Mouse (Mus musculus): ENCODE results near the gene Fndc3b. TPM values are rescaled to one million over a fixed set of nuclear protein-coding genes. Genes with fewer than 3 reads are reported as not detected.

Gene Fndc3b
- total and polyA plus RNA-seq, 3 experiments = 0.03 to 0.05 (median 0.04) TPM

GRCm38 (mm10) chr3:27484698-27485097 lies 226.4 kb downstream of the Fndc3b start:
- in situ Hi-C loops (cut with MboI; ENCODE audit: low pct_ligation_motif_present, low pct_unique_long_range_greater_than_20kb, low sequenced_read_pairs) = no loop called here
- Histone ChIP-seq H3K4me1 (ENCODE audit: control insufficient read depth in 1 of 2, insufficient read depth in 2 of 2) (peaks cover 9 to 16% of the 10 kb centered on the region in 2 experiments), H3K27ac (ENCODE audit: insufficient read depth, low read depth) (peak overlapping the region; percentile 71), H3K4me3 (replicated peaks in 1 of 3; ENCODE audit: low read depth in 2 of 3, low read length in 2 of 3, poor library complexity in 1 of 3) (peak overlapping the region in 1 of 3 experiments; percentile 24), H3K79me2 (replicated peaks; ENCODE audit: control insufficient read depth, extremely low read depth, insufficient read depth, poor library complexity, severe bottlenecking) (no peaks in the 10 kb centered on the region), H3K36me3 (replicated peaks in 1 of 2; ENCODE audit: control insufficient read depth in 1 of 2, insufficient read depth in 1 of 2, low read length in 1 of 2) (no peaks in the 10 kb centered on the region), H3K9ac (ENCODE audit: insufficient read depth, low read depth) (no peak overlapping the region), H3K9me3 (replicated peaks; ENCODE audit: low read length) (no peaks in the 10 kb centered on the region), H3K27me3 (replicated peaks) (no peaks in the 10 kb centered on the region), H3K4me2 (ENCODE audit: insufficient read depth, low read depth, poor library complexity, severe bottlenecking) (no peak overlapping the region)
- dilution Hi-C loops (cut with MboI; ENCODE audit: extremely low pct_ligation_motif_present, extremely low pct_unique_long_range_greater_than_20kb, low sequenced_read_pairs) = no loop called here
- TF ChIP-seq MAX (IDR thresholded peaks at IDR 0.05; ENCODE audit: low read length) = no peak
- no peak for TF ChIP-seq JUN (IDR thresholded peaks at IDR 0.05; ENCODE audit: insufficient read depth, low read depth, low read length)
- no peak for TF ChIP-seq JUND (conservative IDR thresholded peaks at IDR 0.05; ENCODE audit: low read depth, low read length)
- no peak for TF ChIP-seq USF1 (IDR thresholded peaks at IDR 0.05; ENCODE audit: low read depth, low read length)
- TF ChIP-seq TCF12 (IDR thresholded peaks at IDR 0.05; ENCODE audit: low read depth, low read length) = peak; percentile 89
- TF ChIP-seq RCOR1 (conservative IDR thresholded peaks at IDR 0.05; ENCODE audit: low read depth, low read length) = no peak
- TF ChIP-seq BHLHE40 (IDR thresholded peaks at IDR 0.05; ENCODE audit: low read depth, low read length) = no peak
- TF ChIP-seq GABPA (IDR thresholded peaks at IDR 0.05; ENCODE audit: insufficient replicate concordance, low read depth, low read length) = no peak
- TF ChIP-seq ZKSCAN1 (IDR thresholded peaks at IDR 0.05; ENCODE audit: borderline replicate concordance, low read depth, low read length) = no peak
- TF ChIP-seq EP300 (IDR thresholded peaks at IDR 0.05; ENCODE audit: low read length) = peak; percentile 35; the same call in 1 of the 2 replicates
- no peak for TF ChIP-seq CHD1 (IDR thresholded peaks at IDR 0.05; ENCODE audit: low read depth, low read length)
- no peak for TF ChIP-seq NRF1 (IDR thresholded peaks at IDR 0.05; ENCODE audit: low read depth, low read length)
- TF ChIP-seq IRF4 (IDR thresholded peaks at IDR 0.05; ENCODE audit: low read depth, low read length) = no peak
- TF ChIP-seq ZMIZ1 (IDR thresholded peaks at IDR 0.05; ENCODE audit: low read depth, low read length) = no peak
- DNase-seq (ENCODE audit: extremely low read depth) = peak; percentile 41

GRCm38 (mm10) chr3:27483762-27484161 lies 227.3 kb downstream of the Fndc3b start:
- H3K4me2 ChIP-seq (ENCODE audit: insufficient read depth, low read depth, poor library complexity, severe bottlenecking) = peak overlapping the region; percentile 53; the same call in 1 of the 2 replicates
- H3K9me3 ChIP-seq (replicated peaks; ENCODE audit: low read length) = no peaks in the 10 kb centered on the region
- H3K9ac ChIP-seq (ENCODE audit: insufficient read depth, low read depth) = 0 out of 2 replicates have a peak overlapping the region, but pooled peaks have one; percentile 6
- no peaks in the 10 kb centered on the region for H3K79me2 ChIP-seq (replicated peaks; ENCODE audit: control insufficient read depth, extremely low read depth, insufficient read depth, poor library complexity, severe bottlenecking)
- TF ChIP-seq BHLHE40 (IDR thresholded peaks at IDR 0.05; ENCODE audit: low read depth, low read length) (peak; percentile 42), MEF2A (IDR thresholded peaks at IDR 0.05; ENCODE audit: borderline replicate concordance, low read depth, low read length) (0 out of 2 replicates have a peak, but pooled peaks have one; percentile 26), SMC3 (IDR thresholded peaks at IDR 0.05; ENCODE audit: low read depth, low read length) (no peak), TCF12 (IDR thresholded peaks at IDR 0.05; ENCODE audit: low read depth, low read length) (peak; percentile 74), GABPA (IDR thresholded peaks at IDR 0.05; ENCODE audit: insufficient replicate concordance, low read depth, low read length) (no peak), MAZ (IDR thresholded peaks at IDR 0.05; ENCODE audit: low read depth, low read length) (0 out of 2 replicates have a peak, but pooled peaks have one; percentile 22), ZMIZ1 (IDR thresholded peaks at IDR 0.05; ENCODE audit: low read depth, low read length) (no peak), SIN3A (IDR thresholded peaks at IDR 0.05; ENCODE audit: low read length) (no peak), TBP (conservative IDR thresholded peaks at IDR 0.05; ENCODE audit: low read depth, low read length) (no peak), ZC3H11A (IDR thresholded peaks at IDR 0.05; ENCODE audit: low read depth, low read length) (no peak), MYC (IDR thresholded peaks at IDR 0.05; ENCODE audit: low read depth, low read length) (no peak), ZKSCAN1 (IDR thresholded peaks at IDR 0.05; ENCODE audit: borderline replicate concordance, low read depth, low read length) (no peak), HCFC1 (IDR thresholded peaks at IDR 0.05; ENCODE audit: low read depth, low read length) (no peak), E2F4 (IDR thresholded peaks at IDR 0.05; ENCODE audit: insufficient replicate concordance, low read depth, low read length) (no peak), MXI1 (IDR thresholded peaks at IDR 0.05; ENCODE audit: low read depth, low read length) (no peak), IRF4 (IDR thresholded peaks at IDR 0.05; ENCODE audit: low read depth, low read length) (peak; percentile 87), RAD21 (IDR thresholded peaks at IDR 0.05; ENCODE audit: low read depth, low read length) (no peak), NELFE (IDR thresholded peaks at IDR 0.05; ENCODE audit: low read depth, low read length) (no peak), PAX5 (IDR thresholded peaks at IDR 0.05; ENCODE audit: low read length) (no peak), ZNF384 (IDR thresholded peaks at IDR 0.05; ENCODE audit: low read depth, low read length) (no peak), EP300 (IDR thresholded peaks at IDR 0.05; ENCODE audit: low read length) (peak; percentile 78; the same call in 1 of the 2 replicates), POLR2A (IDR thresholded peaks at IDR 0.05; ENCODE audit: low read depth, low read length) (peak; percentile 29; the same call in 1 of the 2 replicates), CHD2 (IDR thresholded peaks at IDR 0.05; ENCODE audit: low read length) (0 out of 2 replicates have a peak, but pooled peaks have one; percentile 20), JUND (conservative IDR thresholded peaks at IDR 0.05; ENCODE audit: low read depth, low read length) (no peak)
- peak overlapping the region; percentile 48 for H3K27ac ChIP-seq (ENCODE audit: insufficient read depth, low read depth)
- DNase-seq (ENCODE audit: extremely low read depth) = no peak
- H3K4me1 ChIP-seq (ENCODE audit: control insufficient read depth in 1 of 2, insufficient read depth in 2 of 2) = peaks cover 9 to 16% of the 10 kb centered on the region in 2 experiments
- in situ Hi-C loops (cut with MboI; ENCODE audit: low pct_ligation_motif_present, low pct_unique_long_range_greater_than_20kb, low sequenced_read_pairs) = no loop called here
- no peaks in the 10 kb centered on the region for H3K36me3 ChIP-seq (replicated peaks in 1 of 2; ENCODE audit: control insufficient read depth in 1 of 2, insufficient read depth in 1 of 2, low read length in 1 of 2)
- dilution Hi-C loops (cut with MboI; ENCODE audit: extremely low pct_ligation_motif_present, extremely low pct_unique_long_range_greater_than_20kb, low sequenced_read_pairs) = no loop called here
- no peaks in the 10 kb centered on the region for H3K27me3 ChIP-seq (replicated peaks)
- no peak overlapping the region for H3K4me3 ChIP-seq (replicated peaks in 1 of 3; ENCODE audit: low read depth in 2 of 3, low read length in 2 of 3, poor library complexity in 1 of 3)
